Mouse (Mus musculus): Measurements from ENCODE around the gene Ube2d2b. TPM values are rescaled to one million over a fixed set of nuclear protein-coding genes. Genes with fewer than 3 reads are reported as not detected.

Gene Ube2d2b
- polyA plus RNA-seq, 1 experiment from 2014 or later = 0.24 TPM

GRCm38 (mm10) chr5:107873886-107874302 lies 44.0 kb downstream of the Ube2d2b start:
- Histone ChIP-seq H3K36me3 (replicated peaks; ENCODE audit: control insufficient read depth, insufficient read depth, low read depth, low read length) (no peaks in the 10 kb centered on the region), H3K4me3 (ENCODE audit: low read depth, low read length) (no peak overlapping the region), H3K27ac (replicated peaks; ENCODE audit: low read depth, low read length) (no peak overlapping the region), H3K9me3 (replicated peaks; ENCODE audit: control insufficient read depth, low read length) (no peaks in the 10 kb centered on the region), H3K4me2 (ENCODE audit: low read depth, low read length) (no peak overlapping the region), H3K4me1 (ENCODE audit: control insufficient read depth, insufficient read depth, low read length) (no peaks in the 10 kb centered on the region), H3K27me3 (ENCODE audit: control insufficient read depth, insufficient read depth, low read length) (no peaks in the 10 kb centered on the region), H3K9ac (replicated peaks; ENCODE audit: low read length) (no peak overlapping the region)
- no peak for ATAC-seq (replicated peaks; ENCODE audit: insufficient number of reproducible peaks, low FRiP score, low TSS enrichment, low read depth)
- WGBS = 83% methylated on average over 7 of the region's 7 CpGs
- no peak for DNase-seq (ENCODE audit: low spot score)

GRCm38 (mm10) chr5:107874561-107875260 lies 44.8 kb downstream of the Ube2d2b start, which contains the start of gene Evi5:
Gene Evi5 (minus strand): TSS chr5:107875107.
- Histone ChIP-seq H3K4me2 (ENCODE audit: low read depth, low read length) (no peak within 1 kb of the TSS), H3K27ac (replicated peaks; ENCODE audit: low read depth, low read length) (no peak within 1 kb of the TSS), H3K9ac (replicated peaks; ENCODE audit: low read length) (no peak within 1 kb of the TSS), H3K4me1 (ENCODE audit: control insufficient read depth, insufficient read depth, low read length) (no peaks in the 10 kb centered on the region), H3K36me3 (replicated peaks; ENCODE audit: control insufficient read depth, insufficient read depth, low read depth, low read length) (no peaks in the 10 kb centered on the region), H3K9me3 (replicated peaks; ENCODE audit: control insufficient read depth, low read length) (no peaks in the 10 kb centered on the region), H3K27me3 (ENCODE audit: control insufficient read depth, insufficient read depth, low read length) (no peaks in the 10 kb centered on the region), H3K4me3 (ENCODE audit: low read depth, low read length) (no peak within 1 kb of the TSS)
- 51% methylated on average over 4 of the region's 4 CpGs for WGBS
- ATAC-seq (replicated peaks; ENCODE audit: insufficient number of reproducible peaks, low FRiP score, low TSS enrichment, low read depth) = no peak
- DNase-seq (ENCODE audit: low spot score) = no peak

GRCm38 (mm10) chr5:107875261-107875611 lies 45.3 kb downstream of the Ube2d2b start:
- H3K27ac ChIP-seq (replicated peaks; ENCODE audit: low read depth, low read length) = no peak overlapping the region
- DNase-seq (ENCODE audit: low spot score) = no peak
- no peak overlapping the region for H3K4me3 ChIP-seq (ENCODE audit: low read depth, low read length)

GRCm38 (mm10) chr5:107877053-107877452 lies 47.2 kb downstream of the Ube2d2b start:
- no peak overlapping the region for H3K27ac ChIP-seq (replicated peaks; ENCODE audit: low read depth, low read length)
- ATAC-seq (replicated peaks; ENCODE audit: insufficient number of reproducible peaks, low FRiP score, low TSS enrichment, low read depth) = no peak
- H3K9ac ChIP-seq (replicated peaks; ENCODE audit: low read length) = no peak overlapping the region
- H3K36me3 ChIP-seq (replicated peaks; ENCODE audit: control insufficient read depth, insufficient read depth, low read depth, low read length) = no peaks in the 10 kb centered on the region
- no peak for DNase-seq (ENCODE audit: low spot score)
- no peaks in the 10 kb centered on the region for H3K9me3 ChIP-seq (replicated peaks; ENCODE audit: control insufficient read depth, low read length)
- no peak overlapping the region for H3K4me3 ChIP-seq (ENCODE audit: low read depth, low read length)
- no peak overlapping the region for H3K4me2 ChIP-seq (ENCODE audit: low read depth, low read length)
- H3K27me3 ChIP-seq (ENCODE audit: control insufficient read depth, insufficient read depth, low read length) = no peaks in the 10 kb centered on the region
- no peaks in the 10 kb centered on the region for H3K4me1 ChIP-seq (ENCODE audit: control insufficient read depth, insufficient read depth, low read length)
- WGBS = 88% methylated on average over 1 of the region's 1 CpGs

More at GRCm38 (mm10) chr5:107875261-107875611, 45.3 kb downstream of the Ube2d2b start:
- Histone ChIP-seq H3K4me2 (ENCODE audit: low read depth, low read length) (no peak overlapping the region), H3K9ac (replicated peaks; ENCODE audit: low read length) (no peak overlapping the region), H3K27me3 (ENCODE audit: control insufficient read depth, insufficient read depth, low read length) (no peaks in the 10 kb centered on the region), H3K36me3 (replicated peaks; ENCODE audit: control insufficient read depth, insufficient read depth, low read depth, low read length) (no peaks in the 10 kb centered on the region), H3K4me1 (ENCODE audit: control insufficient read depth, insufficient read depth, low read length) (no peaks in the 10 kb centered on the region), H3K9me3 (replicated peaks; ENCODE audit: control insufficient read depth, low read length) (no peaks in the 10 kb centered on the region)
- no peak for ATAC-seq (replicated peaks; ENCODE audit: insufficient number of reproducible peaks, low FRiP score, low TSS enrichment, low read depth)

- Histone ChIP-seq H3K9me3 (replicated peaks; ENCODE audit: control insufficient read depth, low read length) (no peaks in the 10 kb centered on the region), H3K4me1 (ENCODE audit: control insufficient read depth, insufficient read depth, low read length) (no peaks in the 10 kb centered on the region), H3K27ac (replicated peaks; ENCODE audit: low read depth, low read length) (no peak overlapping the region), H3K27me3 (ENCODE audit: control insufficient read depth, insufficient read depth, low read length) (no peaks in the 10 kb centered on the region), H3K4me2 (ENCODE audit: low read depth, low read length) (no peak overlapping the region), H3K36me3 (replicated peaks; ENCODE audit: control insufficient read depth, insufficient read depth, low read depth, low read length) (no peaks in the 10 kb centered on the region), H3K9ac (replicated peaks; ENCODE audit: low read length) (no peak overlapping the region), H3K4me3 (ENCODE audit: low read depth, low read length) (no peak overlapping the region)
- ATAC-seq (replicated peaks; ENCODE audit: insufficient number of reproducible peaks, low FRiP score, low TSS enrichment, low read depth) = no peak
- WGBS = 81% methylated on average over 5 of the region's 5 CpGs
- no peak for DNase-seq (ENCODE audit: low spot score)
Observed at GRCm38 (mm10) chr5:107880710-107881109, 50.8 kb downstream of the Ube2d2b start.

Other genes starting within 250 kb of the Ube2d2b start
- gene Rpap2, start 232.7 kb upstream of the Ube2d2b start, polyA plus RNA-seq (2014; fragmentation: Nextera tagmentation; extraction: Ambion mirVana) = 23.9 and 24.9 TPM in 2 replicates
- gene Glmn, start 232.2 kb upstream of the Ube2d2b start, polyA plus RNA-seq (2014; fragmentation: Nextera tagmentation; extraction: Ambion mirVana) = 46.6 and 49.1 TPM in 2 replicates
- 0.10 TPM in 1 of 2 replicates, not detected in the other for gene Gfi1, start 104.1 kb upstream of the Ube2d2b start, polyA plus RNA-seq (2014; fragmentation: Nextera tagmentation; extraction: Ambion mirVana)
- 61.7 and 64.2 TPM in 2 replicates for gene Evi5, start 45.0 kb downstream of the Ube2d2b start, polyA plus RNA-seq (2014; fragmentation: Nextera tagmentation; extraction: Ambion mirVana)
- gene Rpl5, start 70.4 kb downstream of the Ube2d2b start, polyA plus RNA-seq (2014; fragmentation: Nextera tagmentation; extraction: Ambion mirVana) = 82.8 and 84.2 TPM in 2 replicates
- gene Fam69a, start 157.0 kb downstream of the Ube2d2b start, polyA plus RNA-seq (2014; fragmentation: Nextera tagmentation; extraction: Ambion mirVana) = 22.1 and 24.3 TPM in 2 replicates
- 160 and 164 TPM in 2 replicates for gene Mtf2, start 235.6 kb downstream of the Ube2d2b start, polyA plus RNA-seq (2014; fragmentation: Nextera tagmentation; extraction: Ambion mirVana)